Mouse (Mus musculus) R1 (cell line): Measurements from ENCODE around the gene Bicral.
A peak's percentile ranks its signal among the peaks of the same experiment; 100 is the strongest.

Source experiments
- DNase-seq: peaks from one replicate; pipeline ENCODE4 v3.0.0-alpha.2; 2018; ENCODE audit warnings: low read depth, low spot score

Bicral gene

GRCm38 (mm10) chr17:46857903-46858748 lies at the start of gene Bicral:
TSS of gene Bicral (minus strand) at chr17:46858482.
- peak; percentile 76 for DNase-seq

- peak; percentile 93 for DNase-seq
These were observed 45.7 kb upstream of the Bicral start for GRCm38 (mm10) chr17:46903876-46904490.

DNA sequence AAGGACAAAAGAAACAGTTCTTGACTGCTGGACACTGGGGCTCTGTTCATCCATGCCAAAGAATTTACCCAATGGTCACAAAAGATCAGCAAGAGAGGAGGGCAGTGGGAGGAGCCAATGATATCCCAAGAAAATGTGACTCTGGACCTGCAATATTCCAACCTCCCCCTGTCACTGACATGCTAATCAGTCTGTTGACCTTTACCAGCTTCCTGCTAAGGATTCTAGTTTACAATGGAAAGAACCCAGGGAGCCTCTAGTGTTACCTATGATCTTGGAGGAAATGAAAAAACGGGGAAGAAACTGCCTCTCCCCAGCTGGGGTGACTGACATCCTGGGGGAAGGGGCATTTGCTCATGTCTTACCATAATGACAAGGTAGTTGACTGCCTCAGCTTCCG lies 42.7 kb upstream of the Bicral start:
- peak; percentile 93 for DNase-seq

DNA sequence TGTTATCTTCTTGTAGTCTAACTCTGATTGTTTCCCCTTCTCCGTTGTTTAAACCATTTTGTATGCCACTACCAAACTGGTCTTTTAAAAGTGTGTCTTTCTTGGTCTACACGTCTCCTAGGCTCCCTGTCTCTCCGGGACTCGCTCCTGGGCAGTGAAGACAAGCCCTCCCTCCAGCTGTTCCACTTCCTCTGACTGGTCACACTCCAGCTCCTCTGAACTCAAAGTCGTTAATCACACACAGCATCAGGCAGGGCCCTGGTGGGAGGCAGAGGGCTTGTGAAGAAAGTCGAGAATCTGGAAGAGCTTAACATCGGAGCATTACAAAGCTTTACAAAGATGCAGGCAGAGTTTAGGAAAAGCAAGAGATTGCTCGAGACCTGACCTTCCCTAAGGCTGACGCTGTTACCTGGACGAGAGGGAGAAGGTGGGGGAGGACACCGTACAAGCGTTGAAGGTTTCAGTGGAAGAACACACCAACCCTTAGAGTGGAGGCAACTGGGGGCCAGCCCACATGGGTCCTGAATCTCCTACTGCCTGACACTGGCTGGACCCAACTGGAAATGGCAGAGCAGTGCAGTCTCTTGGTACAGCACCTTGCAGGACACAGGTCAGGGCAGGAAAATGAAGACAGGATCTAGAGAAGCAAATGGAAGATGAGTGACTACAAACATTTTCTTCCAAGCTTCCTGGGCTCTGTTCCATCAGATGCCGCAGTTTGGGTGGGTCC lies 39.1 kb upstream of the Bicral start:
- no peak for DNase-seq

- DNase-seq: no peak
These were observed 37.1 kb upstream of the Bicral start for GRCm38 (mm10) chr17:46895426-46895825.

GRCm38 (mm10) chr17:46890843-46891594 lies 32.7 kb upstream of the Bicral start:
- peak; percentile 47 for DNase-seq

DNA sequence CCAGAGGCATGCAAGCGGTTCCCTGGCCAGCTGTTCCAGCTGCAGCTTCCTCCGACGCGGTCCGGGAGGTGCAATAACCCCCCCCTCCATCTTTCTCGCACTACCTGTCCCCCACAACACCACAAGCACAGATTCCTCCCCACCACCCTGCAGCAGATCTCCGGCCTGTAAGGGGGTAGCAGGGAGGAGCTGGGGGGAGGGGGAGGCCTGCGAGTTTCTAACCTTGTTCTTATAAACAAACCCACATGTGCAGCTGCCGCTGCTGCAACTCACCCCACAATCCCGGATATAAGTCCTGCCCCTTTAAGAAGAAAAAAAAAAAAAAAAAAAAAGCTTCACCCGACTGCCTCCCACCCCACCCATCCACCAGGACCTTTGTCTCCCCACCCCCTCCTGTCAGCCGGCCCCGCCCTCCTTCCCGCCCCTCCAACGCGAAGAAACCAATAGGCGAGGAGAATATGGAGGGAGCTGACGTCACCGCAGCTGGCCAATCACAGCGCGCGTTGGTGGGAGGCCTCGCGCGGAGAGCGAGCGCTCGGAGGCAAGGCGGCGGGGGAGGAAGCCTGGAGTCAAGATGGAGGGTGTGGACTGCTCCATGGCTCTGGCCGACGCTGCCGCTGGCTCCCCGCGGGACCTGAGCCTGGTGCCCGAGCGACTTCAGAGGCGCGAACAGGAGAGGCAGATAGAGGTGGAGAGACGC lies 32.0 kb upstream of the Bicral start, which contains the start of gene Tbcc:
TSS of gene Tbcc (plus strand) at position 569 of the 700 bp plus-strand sequence.
- peak; percentile 98 for DNase-seq

DNA sequence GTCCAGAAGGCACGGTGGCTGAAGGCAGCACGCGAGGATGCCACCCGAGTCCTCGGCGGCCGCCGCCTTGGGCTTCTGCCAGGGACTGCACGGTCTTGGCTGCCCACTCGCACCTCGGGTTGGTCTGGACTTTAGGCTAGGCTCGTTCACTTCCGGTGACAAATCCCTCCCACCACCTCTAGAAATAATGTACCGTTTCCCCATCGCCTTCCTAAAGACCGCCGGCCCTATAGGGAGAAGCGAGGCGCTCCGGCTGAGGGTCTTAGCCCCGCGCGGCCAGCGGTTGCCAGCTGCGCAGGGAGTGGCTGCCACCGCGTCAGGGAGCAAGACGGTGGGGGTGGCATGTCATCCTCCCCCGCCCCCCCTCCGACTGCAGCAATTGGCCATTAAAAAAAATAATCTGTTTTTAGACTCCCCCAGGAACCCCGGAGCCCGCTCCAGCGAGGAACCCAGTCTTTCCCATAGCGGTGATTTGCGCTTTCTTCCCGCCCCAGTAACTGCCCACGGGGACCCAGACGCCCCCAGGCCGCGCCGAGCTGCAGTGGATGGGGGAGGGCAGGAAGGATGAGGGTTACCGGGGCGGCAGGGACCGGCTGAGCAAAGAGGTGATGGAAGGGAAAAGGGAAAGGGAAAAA lies 31.3 kb upstream of the Bicral start:
- DNase-seq: peak; percentile 67

DNA sequence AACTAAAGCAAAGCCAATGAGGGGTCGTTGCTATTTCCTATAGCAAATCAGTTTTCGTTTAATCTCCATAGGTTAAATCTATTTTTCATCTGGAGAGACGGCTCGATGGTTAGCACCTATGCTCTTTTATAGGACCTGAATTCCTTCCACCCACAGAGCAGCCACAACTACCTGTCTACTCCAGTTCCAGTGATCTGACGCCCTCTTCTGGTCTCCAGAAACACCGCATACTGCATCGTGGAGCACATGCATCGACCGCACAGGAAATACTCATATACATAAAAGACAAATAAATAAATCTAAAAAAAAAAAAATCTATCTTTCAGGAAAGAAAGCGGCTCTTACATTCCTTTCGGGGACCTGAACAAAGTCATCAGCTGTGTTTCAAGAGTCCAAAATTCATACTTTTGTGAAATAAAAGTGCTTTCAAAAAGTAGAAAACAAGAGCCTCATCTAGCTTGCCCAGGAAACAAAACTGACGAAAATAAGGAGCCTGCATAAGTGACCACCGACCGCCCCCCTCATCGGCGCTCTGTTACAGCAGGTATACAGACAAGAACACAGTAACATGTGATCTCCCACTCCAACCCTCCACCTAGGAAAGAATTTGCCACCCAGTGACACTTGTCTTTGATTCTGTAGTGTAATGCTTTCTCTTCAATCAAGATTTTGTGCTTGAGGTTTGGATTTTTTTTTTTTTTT lies 30.4 kb upstream of the Bicral start:
- DNase-seq: peak; percentile 86

DNA sequence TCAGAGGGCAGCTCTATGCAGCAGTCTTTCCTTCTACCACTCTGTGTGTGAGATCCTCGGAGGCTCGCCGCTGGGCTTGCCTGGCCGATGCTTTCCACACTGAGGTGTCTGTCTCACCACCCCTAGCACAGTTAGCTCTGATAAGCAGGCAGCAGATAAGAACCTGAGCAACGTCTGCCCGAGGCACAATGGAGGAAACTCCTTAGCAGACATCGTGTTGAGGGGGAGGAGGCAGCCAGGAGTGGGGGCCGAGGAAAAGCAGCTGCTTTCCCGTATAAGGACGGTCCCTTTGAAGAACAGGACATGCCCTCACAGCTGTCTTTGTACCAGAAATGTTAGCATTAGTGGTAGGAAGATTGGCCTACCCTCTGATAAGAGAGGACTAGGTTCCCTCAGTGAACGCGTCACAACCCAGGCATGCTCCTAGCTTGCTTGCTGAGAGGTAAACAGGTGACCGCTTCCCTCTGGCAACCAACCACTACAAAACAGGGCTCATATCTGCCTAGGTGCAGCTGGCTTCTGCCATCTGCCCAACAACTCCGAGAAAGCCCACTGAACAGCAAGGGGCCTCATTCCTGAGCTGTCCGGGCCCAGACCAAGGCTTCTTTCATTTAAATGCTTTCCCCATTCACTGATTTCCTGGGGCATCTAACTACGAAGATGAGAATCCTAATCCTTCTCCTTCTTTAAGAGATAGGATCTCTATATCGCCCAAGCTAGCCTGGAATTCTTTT lies 27.8 kb upstream of the Bicral start:
- peak; percentile 58 for DNase-seq

- DNase-seq: no peak
These were observed 27.1 kb upstream of the Bicral start for GRCm38 (mm10) chr17:46885218-46885909.

DNA sequence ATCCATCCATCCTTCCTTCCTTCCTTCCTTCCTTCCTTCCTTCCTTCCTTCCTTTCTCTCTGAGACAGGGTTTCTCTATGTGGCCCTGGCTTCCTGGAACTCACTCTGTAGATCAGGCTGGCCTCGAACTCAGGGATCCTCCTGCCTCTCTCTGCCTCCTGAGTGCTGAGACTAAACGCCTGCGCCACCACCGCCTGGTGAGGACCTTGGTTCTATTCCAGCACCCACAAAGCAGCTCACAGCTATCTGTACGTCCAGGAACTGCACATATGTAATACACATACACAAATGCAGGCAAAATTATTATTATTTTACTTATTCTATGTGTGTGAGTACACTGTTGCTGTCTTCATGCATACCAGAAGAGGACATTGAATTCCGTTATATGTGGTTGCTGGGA lies 26.5 kb upstream of the Bicral start:
- DNase-seq: no peak

DNA sequence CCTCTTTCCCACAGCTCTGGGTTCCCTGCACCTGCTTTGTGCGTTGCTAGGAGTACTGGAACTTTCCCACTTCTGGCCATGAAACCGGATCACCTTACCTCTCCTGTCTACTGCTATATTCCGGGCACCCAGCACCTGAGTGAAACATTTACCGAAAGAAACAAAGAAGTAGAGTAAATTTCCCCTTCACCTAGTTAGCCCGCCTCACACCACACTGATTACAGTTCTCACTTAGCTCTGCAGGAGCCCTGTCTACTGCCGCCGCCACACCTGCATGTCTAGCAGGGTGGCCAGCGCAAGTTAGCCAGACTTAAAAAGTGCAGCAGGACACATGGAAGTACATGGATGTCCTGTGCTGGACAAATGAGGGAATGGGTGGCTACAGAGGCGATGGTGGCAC lies 24.8 kb upstream of the Bicral start:
- no peak for DNase-seq

GRCm38 (mm10) chr17:46881728-46882127 lies 23.4 kb upstream of the Bicral start:
- no peak for DNase-seq

- no peak for DNase-seq
These were observed 22.0 kb upstream of the Bicral start for GRCm38 (mm10) chr17:46880322-46880721.

DNA sequence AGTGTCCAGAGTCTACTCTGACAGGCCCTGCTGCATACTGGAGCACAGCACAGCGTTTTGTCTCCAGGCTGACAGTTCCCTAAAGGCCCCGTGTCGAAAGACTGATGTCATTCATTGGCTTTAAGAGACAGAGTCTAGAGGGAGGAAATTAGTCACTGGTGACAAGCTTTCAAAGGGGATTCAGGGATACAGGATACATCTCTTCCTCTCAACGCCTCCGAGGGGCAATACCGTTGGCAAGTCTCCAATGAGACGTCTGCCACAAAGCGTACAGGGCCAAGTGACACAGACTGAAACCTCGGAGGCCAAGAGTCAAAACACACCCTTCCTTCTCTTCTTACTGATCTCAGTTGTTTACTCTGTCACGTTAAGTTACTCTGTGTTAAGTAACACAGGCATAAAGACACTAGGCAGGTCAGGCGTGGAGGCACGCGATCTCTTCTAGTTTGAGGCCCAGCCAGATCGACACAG lies 21.6 kb upstream of the Bicral start:
- no peak for DNase-seq

DNA sequence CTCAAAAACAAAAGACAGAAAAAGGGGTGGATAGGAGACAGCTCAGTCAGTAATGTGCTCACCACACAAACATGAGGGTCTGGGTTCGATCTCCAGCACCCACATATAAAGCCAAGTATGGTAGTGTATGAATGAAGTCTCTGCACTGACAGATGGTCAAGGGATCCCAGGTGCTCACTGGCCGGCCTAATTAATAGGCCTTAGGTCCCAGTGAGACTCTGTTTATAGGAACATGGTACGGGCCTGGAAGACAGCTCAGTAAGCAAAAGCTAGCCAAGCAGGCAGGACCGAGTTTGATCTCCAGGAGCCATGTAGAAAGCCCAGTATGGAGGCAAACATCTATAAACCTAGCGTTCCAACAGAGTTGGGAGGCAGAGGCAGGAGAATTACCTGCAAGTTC lies 18.8 kb upstream of the Bicral start:
- DNase-seq: no peak

- peak; percentile 74 for DNase-seq
These were observed 18.2 kb upstream of the Bicral start for GRCm38 (mm10) chr17:46876371-46876950.
